In the genomic region with DNA sequence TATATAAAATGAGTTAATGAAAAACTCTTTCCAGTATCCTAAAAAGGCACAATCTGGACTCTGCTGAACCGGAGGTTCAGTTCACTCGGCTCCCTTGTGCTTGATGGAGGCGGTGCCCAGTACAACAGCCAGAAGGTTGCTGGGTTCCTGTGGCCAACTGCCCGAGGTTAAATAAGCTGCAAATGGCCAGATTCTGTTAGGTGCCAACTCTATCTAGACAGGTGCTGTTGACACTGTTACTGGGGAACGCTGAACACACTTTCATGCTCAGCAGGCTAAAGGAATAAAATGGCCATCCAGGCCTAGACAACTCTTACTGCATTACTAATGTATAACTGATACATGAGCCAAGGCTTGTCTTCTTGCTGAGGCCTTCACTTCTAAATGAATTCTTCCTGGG, we compare ENCODE assay signal across 22 mouse cellular contexts. TPM values are rescaled to one million over a fixed set of nuclear protein-coding genes. Genes with fewer than 3 reads are reported as not detected.
DNase-seq lines count a peak whose midpoint lies in the region; ATAC-seq and TF ChIP-seq lines count a peak whose summit lies in the region.
"Had no signal": no experiment of that assay in that cellular context is flagged by ENCODE, and none has a peak within 500 bp of the region (broad histone marks: within the 10 kb centered on the region; RNA-seq: fewer than 3 reads in every experiment).

No protein-coding gene starts in this region.

- no peak overlapping the region for H3K27ac ChIP-seq in liver, adult 2 months (replicated peaks; ENCODE audit: insufficient read depth, low read depth, low read length)
- H3K27ac ChIP-seq in liver, embryonic 11.5 days (ENCODE audit: low read depth, low read length), result no peak overlapping the region
- no peak overlapping the region for H3K27ac ChIP-seq in stomach, embryonic 16.5 days (ENCODE audit: low read length)
- H3K27ac ChIP-seq: embryonic facial prominence, embryonic 12.5 days; gastrocnemius, adult 2 months; heart, embryonic 10.5 days; kidney, postnatal 0 days; limb, embryonic 12.5 days; liver, embryonic 13.5 days; midbrain, embryonic 12.5 days had no signal

- no peak overlapping the region for H3K4me3 ChIP-seq in liver, adult 2 months (ENCODE audit: insufficient read depth, low read depth, low read length)
- H3K4me3 ChIP-seq in liver, embryonic 11.5 days (ENCODE audit: low read depth, low read length), result no peak overlapping the region
- no peak overlapping the region for H3K4me3 ChIP-seq in stomach, embryonic 16.5 days (replicated peaks; ENCODE audit: low read length)
- H3K4me3 ChIP-seq: embryonic facial prominence, embryonic 12.5 days; gastrocnemius, adult 2 months; heart, embryonic 10.5 days; limb, embryonic 12.5 days; liver, embryonic 13.5 days; midbrain, embryonic 12.5 days had no signal

- DNase-seq in gastrocnemius, adult 18-20 months (ENCODE audit: low spot score), result peak; percentile 16
- DNase-seq in gastrocnemius, postnatal 4 days (ENCODE audit: low spot score in 2 of 2), result no peak
- DNase-seq in liver, adult 2 months (ENCODE audit: extremely low read depth, low read depth, low spot score), result peak; percentile 98
- no peak for DNase-seq in liver, embryonic 11.5 days (ENCODE audit: low spot score)
- DNase-seq in cerebellum, adult 9-11 months, result peak; percentile 52
- DNase-seq in spleen, adult 18-20 months, result no peak
- no peak for DNase-seq in kidney, adult 8-10 months
- DNase-seq: forebrain, postnatal 0 days; gastrocnemius, adult 2 months; kidney, adult 11 months; liver, embryonic 13.5 days; lung, adult 2 months; right cerebral cortex, postnatal 14 days; thymus, postnatal 36 days had no signal

- WGBS in liver, adult 2 months, result 16% methylated on average over 5 of the region's 5 CpGs
- WGBS in liver, embryonic 11.5 days, result 67% methylated on average over 5 of the region's 5 CpGs
- 55% methylated on average over 5 of the region's 5 CpGs for WGBS in stomach, embryonic 16.5 days

- H3K36me3 ChIP-seq in liver, adult 2 months (ENCODE audit: control insufficient read depth, insufficient read depth, low read length), result no peaks in the 10 kb centered on the region
- H3K36me3 ChIP-seq in liver, embryonic 11.5 days (ENCODE audit: control insufficient read depth, insufficient read depth, low read length), result no peaks in the 10 kb centered on the region
- no peaks in the 10 kb centered on the region for H3K36me3 ChIP-seq in stomach, embryonic 16.5 days (ENCODE audit: control insufficient read depth, insufficient read depth, low read length)
- H3K36me3 ChIP-seq: embryonic facial prominence, embryonic 12.5 days; heart, embryonic 10.5 days; limb, embryonic 12.5 days; liver, embryonic 13.5 days; midbrain, embryonic 12.5 days had no signal

- TF ChIP-seq POLR2A in liver, adult 2 months (IDR thresholded peaks at IDR 0.05; ENCODE audit: extremely low read depth, insufficient read depth, low read length), result no peak

- no peak overlapping the region for H3K9ac ChIP-seq in liver, adult 2 months (ENCODE audit: low read depth, low read length)
- H3K9ac ChIP-seq in liver, embryonic 11.5 days (ENCODE audit: low read depth, low read length), result no peak overlapping the region
- H3K9ac ChIP-seq in stomach, embryonic 16.5 days (ENCODE audit: low read length), result no peak overlapping the region
- H3K9ac ChIP-seq: embryonic facial prominence, embryonic 12.5 days; forebrain, postnatal 0 days; liver, embryonic 13.5 days; midbrain, embryonic 12.5 days had no signal

- TF ChIP-seq CTCF in liver, adult 2 months (IDR thresholded peaks at IDR 0.05; ENCODE audit: low read depth, low read length), result no peak

- no peak overlapping the region for H3K4me2 ChIP-seq in liver, embryonic 11.5 days
- H3K4me2 ChIP-seq in stomach, embryonic 16.5 days (ENCODE audit: low read depth, low read length), result no peak overlapping the region
- H3K4me2 ChIP-seq: embryonic facial prominence, embryonic 12.5 days; limb, embryonic 12.5 days; liver, embryonic 13.5 days; midbrain, embryonic 12.5 days had no signal

- H3K9me3 ChIP-seq in liver, embryonic 11.5 days (ENCODE audit: control insufficient read depth, low read length), result no peaks in the 10 kb centered on the region
- no peaks in the 10 kb centered on the region for H3K9me3 ChIP-seq in stomach, embryonic 16.5 days (replicated peaks; ENCODE audit: control insufficient read depth, low read length)
- H3K9me3 ChIP-seq: embryonic facial prominence, embryonic 12.5 days; heart, embryonic 10.5 days; limb, embryonic 12.5 days; liver, embryonic 13.5 days; midbrain, embryonic 12.5 days had no signal

- H3K27me3 ChIP-seq in liver, adult 2 months (ENCODE audit: control insufficient read depth, insufficient read depth, low read length), result no peaks in the 10 kb centered on the region
- H3K27me3 ChIP-seq in liver, embryonic 11.5 days (replicated peaks; ENCODE audit: control insufficient read depth, insufficient read depth, low read length), result no peaks in the 10 kb centered on the region
- no peaks in the 10 kb centered on the region for H3K27me3 ChIP-seq in stomach, embryonic 16.5 days (ENCODE audit: control insufficient read depth, insufficient read depth, low read length)
- H3K27me3 ChIP-seq: embryonic facial prominence, embryonic 12.5 days; limb, embryonic 12.5 days; liver, embryonic 13.5 days; midbrain, embryonic 12.5 days had no signal

- H3K4me1 ChIP-seq in liver, adult 2 months (ENCODE audit: control insufficient read depth, insufficient read depth, low read length), result peaks cover 12% of the 10 kb centered on the region
- no peaks in the 10 kb centered on the region for H3K4me1 ChIP-seq in liver, embryonic 11.5 days (replicated peaks; ENCODE audit: control insufficient read depth, insufficient read depth, low read length)
- no peaks in the 10 kb centered on the region for H3K4me1 ChIP-seq in stomach, embryonic 16.5 days (ENCODE audit: control insufficient read depth, insufficient read depth, low read length)
- H3K4me1 ChIP-seq: embryonic facial prominence, embryonic 12.5 days; heart, embryonic 10.5 days; limb, embryonic 12.5 days; liver, embryonic 13.5 days; midbrain, embryonic 12.5 days had no signal

- ATAC-seq in liver, embryonic 11.5 days (replicated peaks; ENCODE audit: low FRiP score), result no peak
- peak; percentile 18; the same call in 1 of the 2 replicates for ATAC-seq in stomach, embryonic 16.5 days (ENCODE audit: insufficient read depth, low FRiP score)
- ATAC-seq: CD4-positive, CD25-positive, alpha-beta regulatory T cell, adult 4 months; forebrain, postnatal 0 days had no signal

- no peaks in the 10 kb centered on the region for H3K79me2 ChIP-seq in liver, adult 2 months (ENCODE audit: control insufficient read depth, insufficient read depth, low read length)

RNA-seq across cellular contexts. Expression of a gene that starts 7.6 kb away (rescaled TPM):
- 10 to 100 TPM; 35.7 to 43.0 TPM for total RNA-seq in gastrocnemius, adult 18-20 months (2021)
- 10 to 100 TPM; 24.0 to 40.1 TPM for total RNA-seq in gastrocnemius, postnatal 4 days (2021)
- 0.09 and 0.40 TPM in 2 replicates for total RNA-seq in liver, adult 2 months (2014; rRNA removed)
- polyA plus RNA-seq in liver, adult 2 months (2012; rRNA removed), result 0.07 and 0.11 TPM in 2 replicates
- polyA plus RNA-seq in liver, embryonic 11.5 days (2014; fragmentation: Nextera tagmentation; extraction: Ambion mirVana), result 0.56 and 0.71 TPM in 2 replicates
- polyA plus RNA-seq in stomach, embryonic 16.5 days (2015; fragmentation: Nextera tagmentation; extraction: Ambion mirVana), result 0.99 and 1.6 TPM in 2 replicates
- total RNA-seq: hematopoietic stem cell, adult 5-6 weeks had no signal
- polyA plus RNA-seq: CD4-positive, CD25-positive, alpha-beta regulatory T cell, adult 4 months had no signal

Comparison
In these comparisons a context has a peak if more than half of its experiments do, and no peak if none do; other contexts are left out.
1. DNase-seq: peak in gastrocnemius, adult 18-20 months (single experiment), liver, adult 2 months (single experiment) and cerebellum, adult 9-11 months (single experiment); none in gastrocnemius, postnatal 4 days (0 of 2), liver, embryonic 11.5 days (single experiment), spleen, adult 18-20 months (0 of 2) and kidney, adult 8-10 months (0 of 2).
2. RNA of a gene that starts 7.6 kb away (total RNA-seq): 35.7 to 43.0 TPM in gastrocnemius, adult 18-20 months and 24.0 to 40.1 TPM in gastrocnemius, postnatal 4 days; 0.09 to 0.40 TPM in liver, adult 2 months; every median in the first group is over 10 times any median in the second.